Mouse (Mus musculus) limb, embryonic 14.5 days (tissue): ENCODE measurements around the gene Pigo. TPM values are rescaled to one million over a fixed set of nuclear protein-coding genes. Genes with fewer than 3 reads are reported as not detected.

ENCODE experiments used
- ATAC-seq: fragments of 200-750 bp; cut with Nextera tagmentation; 2 replicates; pipeline ENCODE4 v1.8.0; 2017; ENCODE audit warnings: low read depth, moderate number of reproducible peaks, moderate TSS enrichment; ENCODE audit not compliant: low FRiP score
- DNase-seq: peaks from one replicate; pipeline ENCODE4 v3.0.0-alpha.2; 2015; ENCODE audit warnings: low spot score
- H3K27ac ChIP-seq: fragments of 300-500 bp; sonication (generic); replicated peaks from 2 replicates; pipeline ENCODE4 v1.5.1; 2014; ENCODE audit warnings: low read depth, mild to moderate bottlenecking, low read length, moderate library complexity, mixed read lengths
- H3K27me3 ChIP-seq: fragments of 300-500 bp; sonication (generic); 2 replicates; pipeline ENCODE4 v1.6.1; 2014; ENCODE audit warnings: low read length, mixed read lengths; ENCODE audit not compliant: control insufficient read depth, insufficient read depth
- H3K36me3 ChIP-seq: fragments of 300-500 bp; sonication (generic); 2 replicates; pipeline ENCODE4 v1.6.1; 2014; ENCODE audit warnings: mild to moderate bottlenecking, low read length, moderate library complexity, mixed read lengths; ENCODE audit not compliant: control insufficient read depth, insufficient read depth
- H3K4me1 ChIP-seq: fragments of 300-500 bp; sonication (generic); 2 replicates; pipeline ENCODE4 v1.6.1; 2014; ENCODE audit warnings: antibody characterized with exemption, low read length, mixed read lengths; ENCODE audit not compliant: control insufficient read depth, insufficient read depth
- H3K4me2 ChIP-seq: fragments of 300-500 bp; sonication (generic); replicated peaks from 2 replicates; pipeline ENCODE4 v1.6.1; 2014; ENCODE audit warnings: low read depth, mild to moderate bottlenecking, low read length, moderate library complexity; ENCODE audit not compliant: severe bottlenecking
- H3K4me3 ChIP-seq: fragments of 300-500 bp; sonication (generic); replicated peaks from 2 replicates; pipeline ENCODE4 v1.5.1; 2014; ENCODE audit warnings: low read length
- H3K9ac ChIP-seq: fragments of 300-500 bp; sonication (generic); 2 replicates; pipeline ENCODE4 v1.6.1; 2014; ENCODE audit warnings: mild to moderate bottlenecking, low read depth, low read length, moderate library complexity; ENCODE audit not compliant: severe bottlenecking
- H3K9me3 ChIP-seq: fragments of 300-500 bp; sonication (generic); 2 replicates; pipeline ENCODE4 v1.6.1; 2016; ENCODE audit warnings: low read length; ENCODE audit not compliant: control insufficient read depth
- POLR2A ChIP-seq: fragments of 200-500 bp; IDR thresholded peaks from 2 replicates; pipeline ENCODE4 v1.8.0; 2012; ENCODE audit warnings: inconsistent platforms, mild to moderate bottlenecking, moderate library complexity, borderline replicate concordance; ENCODE audit not compliant: insufficient read depth, insufficient read length; ENCODE audit errors: extremely low read depth
- WGBS: fragments of 180-500 bp; shearing (Covaris S2); extraction: QIAGEN DNeasy Blood & Tissue Kit; methylation state at CpG from one replicate; pipeline ENCODE4 v1.1.7; 2014; 5-methylcytosine and 5-hydroxymethylcytosine counted together
- polyA plus RNA-seq, 2 experiments: library from polyadenylated mRNA; depleted of rRNA in 1 of 2; stranded (reverse) in 1 of 2; unstranded in 1 of 2; fragments of >200 nt; fragmentation: Nextera tagmentation in 1 of 2; extraction: Ambion mirVana in 1 of 2; gene quantifications; 2 replicates each; pipeline versions ENCODE4 v1.2.1 to v1.2.3; 2012 to 2014

Gene Pigo
- polyA plus RNA-seq, 2 experiments = 17.6 to 33.4 TPM

- no peaks in the 10 kb centered on the region for H3K4me1 ChIP-seq
- H3K9me3 ChIP-seq = no peaks in the 10 kb centered on the region
- H3K9ac ChIP-seq = no peak overlapping the region
- no peak for TF ChIP-seq POLR2A
- H3K36me3 ChIP-seq = peaks cover 52% of the 10 kb centered on the region
- no peak overlapping the region for H3K4me2 ChIP-seq
- ATAC-seq = no peak
- H3K4me3 ChIP-seq = no peak overlapping the region
- no peak overlapping the region for H3K27ac ChIP-seq
- H3K27me3 ChIP-seq = no peaks in the 10 kb centered on the region
- DNase-seq = no peak
- WGBS = 94% methylated on average over 4 of the region's 4 CpGs
Observed at GRCm38 (mm10) chr4:42978062-42978461, 47.6 kb downstream of the Pigo start.

- no peak for ATAC-seq
- no peak overlapping the region for H3K27ac ChIP-seq
- DNase-seq = no peak
- no peak overlapping the region for H3K4me2 ChIP-seq
- H3K4me1 ChIP-seq = no peaks in the 10 kb centered on the region
- no peak overlapping the region for H3K4me3 ChIP-seq
- WGBS = 82% methylated on average over 5 of the region's 5 CpGs
- no peaks in the 10 kb centered on the region for H3K27me3 ChIP-seq
- no peak overlapping the region for H3K9ac ChIP-seq
- TF ChIP-seq POLR2A = no peak
- H3K9me3 ChIP-seq = no peaks in the 10 kb centered on the region
- H3K36me3 ChIP-seq = peaks cover 15% of the 10 kb centered on the region
Observed at GRCm38 (mm10) chr4:42973868-42974267, 51.8 kb downstream of the Pigo start.

- Histone ChIP-seq H3K4me1 (no peaks in the 10 kb centered on the region), H3K27ac (no peak overlapping the region), H3K36me3 (peaks cover 8% of the 10 kb centered on the region), H3K9me3 (no peaks in the 10 kb centered on the region), H3K27me3 (no peaks in the 10 kb centered on the region), H3K9ac (no peak overlapping the region), H3K4me2 (no peak overlapping the region), H3K4me3 (no peak overlapping the region)
- DNase-seq (no peak), ATAC-seq (no peak)
- WGBS = 65% methylated on average over 4 of the region's 4 CpGs
- no peak for TF ChIP-seq POLR2A
Observed at GRCm38 (mm10) chr4:42972952-42973351, 52.7 kb downstream of the Pigo start.

GRCm38 (mm10) chr4:42969304-42969703, 56.3 kb downstream of the Pigo start, which contains the start of gene 1700022I11Rik:
Gene 1700022I11Rik, plus strand, starts transcription at chr4:42969604.
- H3K27ac ChIP-seq = no peak within 1 kb of the TSS
- H3K4me1 ChIP-seq = no peaks in the 10 kb centered on the region
- no peaks in the 10 kb centered on the region for H3K36me3 ChIP-seq
- no peaks in the 10 kb centered on the region for H3K27me3 ChIP-seq
- no peaks in the 10 kb centered on the region for H3K9me3 ChIP-seq
- H3K4me3 ChIP-seq = no peak within 1 kb of the TSS
- DNase-seq (no peak), ATAC-seq (no peak)
- WGBS = 89% methylated on average over 4 of the region's 4 CpGs
- H3K4me2 ChIP-seq = no peak within 1 kb of the TSS
- no peak for TF ChIP-seq POLR2A
- H3K9ac ChIP-seq = no peak within 1 kb of the TSS

Other genes with a start within 250 kb of the Pigo start
- not detected in 2 replicates for gene Fam205a1, start 171.9 kb downstream of the Pigo start, polyA plus RNA-seq (2012; rRNA removed)
- 0.06 TPM in 2 replicates for gene Fam205a1, start 171.9 kb downstream of the Pigo start, polyA plus RNA-seq (2014; fragmentation: Nextera tagmentation; extraction: Ambion mirVana)
- 0.01 TPM in 1 of 2 replicates, not detected in the other for gene Gm12394, start 169.0 kb downstream of the Pigo start, polyA plus RNA-seq (2012; rRNA removed)
- gene Gm12394, start 169.0 kb downstream of the Pigo start, polyA plus RNA-seq (2014; fragmentation: Nextera tagmentation; extraction: Ambion mirVana) = 0.21 and 0.23 TPM in 2 replicates
- gene Fam205c, start 151.6 kb downstream of the Pigo start, polyA plus RNA-seq (2012; rRNA removed) = not detected in 2 replicates
- gene Fam205c, start 151.6 kb downstream of the Pigo start, polyA plus RNA-seq (2014; fragmentation: Nextera tagmentation; extraction: Ambion mirVana) = 0.55 TPM in 1 of 2 replicates, not detected in the other
- gene Phf24, start 109.2 kb downstream of the Pigo start, polyA plus RNA-seq (2012; rRNA removed) = 2.4 and 2.7 TPM in 2 replicates
- gene Phf24, start 109.2 kb downstream of the Pigo start, polyA plus RNA-seq (2014; fragmentation: Nextera tagmentation; extraction: Ambion mirVana) = 1.1 and 1.2 TPM in 2 replicates
- 16.9 and 17.4 TPM in 2 replicates for gene Dnajb5, start 76.0 kb downstream of the Pigo start, polyA plus RNA-seq (2012; rRNA removed)
- gene Dnajb5, start 76.0 kb downstream of the Pigo start, polyA plus RNA-seq (2014; fragmentation: Nextera tagmentation; extraction: Ambion mirVana) = 7.4 and 7.6 TPM in 2 replicates
- not detected in 2 replicates for gene 1700022I11Rik, start 56.2 kb downstream of the Pigo start, polyA plus RNA-seq (2012; rRNA removed)
- 0.45 and 0.48 TPM in 2 replicates for gene 1700022I11Rik, start 56.2 kb downstream of the Pigo start, polyA plus RNA-seq (2014; fragmentation: Nextera tagmentation; extraction: Ambion mirVana)
- 194 and 248 TPM in 2 replicates for gene Vcp, start 25.3 kb downstream of the Pigo start, polyA plus RNA-seq (2012; rRNA removed)
- 468 and 501 TPM in 2 replicates for gene Vcp, start 25.3 kb downstream of the Pigo start, polyA plus RNA-seq (2014; fragmentation: Nextera tagmentation; extraction: Ambion mirVana)
- 31.3 and 33.6 TPM in 2 replicates for gene Fancg, start 15.3 kb downstream of the Pigo start, polyA plus RNA-seq (2012; rRNA removed)
- 20.1 and 20.4 TPM in 2 replicates for gene Fancg, start 15.3 kb downstream of the Pigo start, polyA plus RNA-seq (2014; fragmentation: Nextera tagmentation; extraction: Ambion mirVana)
- 156 and 171 TPM in 2 replicates for gene Stoml2, start 5.9 kb upstream of the Pigo start, polyA plus RNA-seq (2012; rRNA removed)
- gene Stoml2, start 5.9 kb upstream of the Pigo start, polyA plus RNA-seq (2014; fragmentation: Nextera tagmentation; extraction: Ambion mirVana) = 316 and 318 TPM in 2 replicates
- gene Fam214b, start 20.4 kb upstream of the Pigo start, polyA plus RNA-seq (2012; rRNA removed) = 22.1 and 24.1 TPM in 2 replicates
- 9.5 and 11.6 TPM in 2 replicates for gene Fam214b, start 20.4 kb upstream of the Pigo start, polyA plus RNA-seq (2014; fragmentation: Nextera tagmentation; extraction: Ambion mirVana)
- gene Unc13b, start 33.1 kb upstream of the Pigo start, polyA plus RNA-seq (2012; rRNA removed) = 6.7 and 7.2 TPM in 2 replicates
- 2.4 and 2.5 TPM in 2 replicates for gene Unc13b, start 33.1 kb upstream of the Pigo start, polyA plus RNA-seq (2014; fragmentation: Nextera tagmentation; extraction: Ambion mirVana)
- gene Atp8b5, start 241.3 kb upstream of the Pigo start, polyA plus RNA-seq (2012; rRNA removed) = 0.68 and 1.3 TPM in 2 replicates
- gene Atp8b5, start 241.3 kb upstream of the Pigo start, polyA plus RNA-seq (2014; fragmentation: Nextera tagmentation; extraction: Ambion mirVana) = 0.52 and 0.57 TPM in 2 replicates